Mouse (Mus musculus) stomach, embryonic 14.5 days (tissue): ENCODE results near the gene Prmt8. TPM values are rescaled to one million over a fixed set of nuclear protein-coding genes. Genes with fewer than 3 reads are reported as not detected.
A peak's percentile ranks its signal among the peaks of the same experiment; 100 is the strongest.

Experiments
- ATAC-seq: fragments of 200-750 bp; cut with Nextera tagmentation; 2 replicates; pipeline ENCODE4 v1.8.0; 2017; ENCODE audit warnings: low read depth, moderate TSS enrichment; ENCODE audit not compliant: insufficient number of reproducible peaks, insufficient read depth, low FRiP score
- H3K27ac ChIP-seq: fragments of 300-500 bp; sonication (generic); 2 replicates; pipeline ENCODE4 v1.5.1; 2014; ENCODE audit warnings: mild to moderate bottlenecking, low read length, moderate library complexity, mixed read lengths
- H3K27me3 ChIP-seq: fragments of 300-500 bp; sonication (generic); 2 replicates; pipeline ENCODE4 v1.6.1; 2014; ENCODE audit warnings: low read length, control low read depth, mixed read lengths; ENCODE audit not compliant: control insufficient read depth, insufficient read depth
- H3K36me3 ChIP-seq: fragments of 300-500 bp; sonication (generic); 2 replicates; pipeline ENCODE4 v1.6.1; 2014; ENCODE audit warnings: mild to moderate bottlenecking, control low read depth, low read length, moderate library complexity, mixed read lengths; ENCODE audit not compliant: control insufficient read depth, insufficient read depth
- H3K4me1 ChIP-seq: fragments of 300-500 bp; sonication (generic); 2 replicates; pipeline ENCODE4 v1.6.1; 2014; ENCODE audit warnings: low read length, control low read depth, mixed read lengths; ENCODE audit not compliant: control insufficient read depth, insufficient read depth
- H3K4me2 ChIP-seq: fragments of 300-500 bp; sonication (generic); replicated peaks from 2 replicates; pipeline ENCODE4 v1.6.1; 2014; ENCODE audit warnings: low read depth, low read length, control low read depth
- H3K4me3 ChIP-seq: fragments of 300-500 bp; sonication (generic); 2 replicates; pipeline ENCODE4 v1.5.1; 2014; ENCODE audit warnings: low read depth, low read length, control low read depth
- H3K9ac ChIP-seq: fragments of 300-500 bp; sonication (generic); replicated peaks from 2 replicates; pipeline ENCODE4 v1.6.1; 2014; ENCODE audit warnings: low read depth, mild to moderate bottlenecking, control low read depth, low read length, moderate library complexity, mixed read lengths
- H3K9me3 ChIP-seq: fragments of 300-500 bp; sonication (generic); 2 replicates; pipeline ENCODE4 v1.6.1; 2016; ENCODE audit warnings: low read depth, low read length, control low read depth; ENCODE audit not compliant: control insufficient read depth
- WGBS: fragments of 180-500 bp; shearing (Covaris S2); extraction: QIAGEN DNeasy Blood & Tissue Kit; methylation state at CpG from one replicate; pipeline ENCODE4 v1.1.7; 2014; 5-methylcytosine and 5-hydroxymethylcytosine counted together
- polyA plus RNA-seq: library from polyadenylated mRNA; unstranded; fragments of >200 nt; fragmentation: Nextera tagmentation; extraction: Ambion mirVana; gene quantifications from 2 replicates; pipeline ENCODE4 v1.2.1, GENCODE M21; 2014

Prmt8 gene
- polyA plus RNA-seq, 1 experiment from 2014 or later = 0.13 TPM

DNA sequence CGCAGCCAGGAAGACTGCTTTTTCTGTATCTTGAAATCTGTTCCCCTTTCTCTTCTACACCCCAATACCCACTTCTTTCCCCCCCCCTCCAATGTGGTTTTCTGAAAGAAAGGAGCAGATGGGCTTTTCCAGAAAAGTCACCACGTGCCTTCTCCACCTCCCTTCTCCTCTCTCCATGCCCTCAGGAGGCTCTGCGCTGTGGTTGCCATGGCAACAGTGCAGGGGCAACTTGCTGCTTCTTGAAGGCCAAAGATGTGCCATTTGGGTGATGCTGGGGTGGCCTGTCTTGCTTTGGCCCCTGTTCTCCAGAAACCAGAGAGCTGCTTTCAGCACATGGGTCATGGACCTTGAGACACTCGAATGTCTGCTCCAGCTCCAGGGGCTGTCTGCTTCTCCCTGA lies 100.0 kb downstream of the Prmt8 start:
- H3K4me1 ChIP-seq = no peaks in the 10 kb centered on the region
- no peaks in the 10 kb centered on the region for H3K9me3 ChIP-seq
- no peak overlapping the region for H3K4me3 ChIP-seq
- 65% methylated on average over 4 of the region's 4 CpGs for WGBS
- no peaks in the 10 kb centered on the region for H3K36me3 ChIP-seq
- no peak overlapping the region for H3K9ac ChIP-seq
- H3K4me2 ChIP-seq = no peak overlapping the region
- H3K27me3 ChIP-seq = no peaks in the 10 kb centered on the region
- ATAC-seq = no peak
- no peak overlapping the region for H3K27ac ChIP-seq

DNA sequence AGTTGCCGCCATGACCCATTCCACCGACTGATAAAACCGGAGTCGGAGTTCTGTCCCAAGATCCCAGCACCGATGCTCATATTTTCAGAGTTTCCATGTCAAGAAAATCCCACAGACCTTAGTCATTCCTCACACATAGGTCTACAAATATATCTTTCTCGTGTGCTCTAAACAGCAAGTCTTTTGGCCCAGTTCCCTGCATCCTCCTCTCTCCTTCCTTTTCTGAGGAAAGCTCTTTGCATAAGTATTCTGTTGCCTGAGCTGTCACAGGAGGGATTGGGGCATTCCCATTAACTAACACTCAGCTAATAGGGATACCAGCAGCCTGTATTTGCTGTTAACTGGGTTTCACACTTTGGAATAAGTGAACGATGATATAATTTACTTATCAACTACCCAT lies 106.0 kb downstream of the Prmt8 start:
- Histone ChIP-seq H3K27ac (no peak overlapping the region), H3K36me3 (no peaks in the 10 kb centered on the region), H3K4me2 (no peak overlapping the region), H3K4me1 (no peaks in the 10 kb centered on the region), H3K9me3 (no peaks in the 10 kb centered on the region), H3K9ac (no peak overlapping the region), H3K27me3 (no peaks in the 10 kb centered on the region), H3K4me3 (no peak overlapping the region)
- WGBS = 77% methylated on average over 7 of the region's 7 CpGs
- no peak for ATAC-seq

DNA sequence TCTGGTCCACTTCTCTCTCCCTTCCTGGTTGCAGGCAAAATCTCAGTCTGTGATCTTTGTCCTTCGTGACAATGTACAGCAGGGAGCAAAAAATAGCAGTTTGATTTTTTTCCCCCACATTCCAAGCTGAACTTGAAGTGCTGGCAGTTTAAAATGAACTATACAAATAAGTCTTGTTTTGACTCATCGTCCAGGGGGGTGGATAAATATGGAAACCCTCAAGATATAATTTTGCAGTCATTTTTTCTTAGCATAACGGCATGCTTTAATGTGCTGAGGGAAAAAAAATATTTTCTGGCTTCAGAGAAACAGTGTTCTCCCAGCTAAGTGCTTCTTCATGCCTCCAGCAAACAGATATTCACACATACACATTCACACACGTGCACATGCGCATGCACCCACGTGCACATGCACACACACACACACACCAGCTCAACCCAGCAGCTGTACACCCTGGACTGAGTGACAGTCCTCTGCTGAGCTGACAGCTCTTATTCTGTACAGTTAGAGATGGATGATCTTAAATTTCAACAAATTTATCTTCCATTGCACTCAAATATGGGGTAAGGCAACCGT lies 107.5 kb downstream of the Prmt8 start:
- Histone ChIP-seq H3K4me3 (no peak overlapping the region), H3K4me1 (no peaks in the 10 kb centered on the region), H3K36me3 (no peaks in the 10 kb centered on the region), H3K4me2 (no peak overlapping the region), H3K9ac (no peak overlapping the region), H3K27me3 (no peaks in the 10 kb centered on the region), H3K9me3 (no peaks in the 10 kb centered on the region), H3K27ac (no peak overlapping the region)
- 82% methylated on average over 7 of the region's 7 CpGs for WGBS
- no peak for ATAC-seq

DNA sequence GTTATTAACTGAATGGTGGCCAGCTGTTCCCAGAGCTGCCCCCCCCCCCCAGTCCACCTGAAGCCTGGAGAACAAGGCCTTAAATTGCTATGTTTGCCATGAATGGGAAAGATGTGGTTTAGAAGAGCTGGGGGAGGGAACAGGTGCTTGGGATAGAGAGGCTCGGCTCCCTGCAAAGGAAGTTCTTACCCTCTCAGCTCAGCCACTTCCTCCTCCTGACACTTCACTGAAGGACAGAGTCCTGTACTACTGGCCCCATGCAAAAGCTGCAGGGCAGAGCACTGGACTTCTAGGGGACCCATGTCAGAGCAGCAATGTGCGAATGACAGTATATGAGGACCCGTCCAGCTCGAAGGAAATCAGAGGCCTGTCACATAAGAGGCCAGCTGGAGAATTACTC lies 109.3 kb downstream of the Prmt8 start:
- no peak overlapping the region for H3K4me2 ChIP-seq
- no peak for ATAC-seq
- no peaks in the 10 kb centered on the region for H3K4me1 ChIP-seq
- H3K36me3 ChIP-seq = no peaks in the 10 kb centered on the region
- H3K9ac ChIP-seq = no peak overlapping the region
- 80% methylated on average over 4 of the region's 4 CpGs for WGBS
- no peaks in the 10 kb centered on the region for H3K9me3 ChIP-seq
- H3K27ac ChIP-seq = no peak overlapping the region
- H3K27me3 ChIP-seq = no peaks in the 10 kb centered on the region
- H3K4me3 ChIP-seq = no peak overlapping the region

DNA sequence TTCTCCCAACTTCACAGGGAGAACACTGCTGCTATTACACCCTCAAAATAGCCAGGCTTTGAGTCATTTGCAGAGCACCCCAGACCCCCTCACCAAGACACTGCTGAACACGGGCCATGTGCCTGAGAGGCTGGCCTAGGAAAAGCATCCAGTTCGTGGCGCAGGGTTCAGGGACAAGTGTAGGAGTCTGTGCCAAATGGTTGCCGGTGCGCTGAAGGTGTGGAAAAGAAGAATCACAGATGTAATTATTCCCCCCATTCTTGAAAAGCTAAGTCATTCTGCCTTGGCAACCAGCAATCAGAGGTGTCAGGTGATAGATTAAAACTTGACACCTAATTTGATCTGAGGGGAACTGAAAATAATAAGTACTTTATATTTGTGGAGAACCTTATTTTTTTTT lies 109.8 kb downstream of the Prmt8 start:
- no peak for ATAC-seq
- Histone ChIP-seq H3K9ac (no peak overlapping the region), H3K36me3 (no peaks in the 10 kb centered on the region), H3K4me1 (no peaks in the 10 kb centered on the region), H3K4me3 (no peak overlapping the region), H3K4me2 (no peak overlapping the region), H3K9me3 (no peaks in the 10 kb centered on the region), H3K27ac (no peak overlapping the region), H3K27me3 (no peaks in the 10 kb centered on the region)
- WGBS = 79% methylated on average over 5 of the region's 5 CpGs

DNA sequence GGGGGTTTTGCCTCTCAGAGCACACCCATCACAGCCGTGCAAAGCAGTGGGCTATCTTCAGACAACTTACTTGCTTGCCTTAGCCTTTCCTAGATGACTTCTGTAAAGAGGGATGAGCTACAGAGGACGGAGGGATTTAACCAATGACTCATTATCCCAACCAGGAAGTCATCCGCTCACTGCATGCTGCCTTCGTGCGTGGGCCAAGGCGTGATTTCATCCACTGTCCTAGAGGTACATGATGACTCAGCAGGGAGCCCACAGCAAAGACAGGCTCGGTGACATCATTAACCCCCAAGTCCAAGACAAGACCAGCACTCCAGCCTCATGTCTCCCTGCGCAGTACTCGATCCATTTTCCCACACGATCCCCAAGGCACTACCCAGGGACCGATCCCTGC lies 112.1 kb downstream of the Prmt8 start:
- no peak overlapping the region for H3K4me3 ChIP-seq
- no peaks in the 10 kb centered on the region for H3K27me3 ChIP-seq
- 0 out of 2 replicates have a peak, but pooled peaks cover 3% of the 10 kb centered on the region for H3K9me3 ChIP-seq
- ATAC-seq = no peak
- no peak overlapping the region for H3K9ac ChIP-seq
- H3K4me1 ChIP-seq = no peaks in the 10 kb centered on the region
- no peak overlapping the region for H3K4me2 ChIP-seq
- H3K27ac ChIP-seq = no peak overlapping the region
- no peaks in the 10 kb centered on the region for H3K36me3 ChIP-seq
- 93% methylated on average over 11 of the region's 11 CpGs for WGBS

DNA sequence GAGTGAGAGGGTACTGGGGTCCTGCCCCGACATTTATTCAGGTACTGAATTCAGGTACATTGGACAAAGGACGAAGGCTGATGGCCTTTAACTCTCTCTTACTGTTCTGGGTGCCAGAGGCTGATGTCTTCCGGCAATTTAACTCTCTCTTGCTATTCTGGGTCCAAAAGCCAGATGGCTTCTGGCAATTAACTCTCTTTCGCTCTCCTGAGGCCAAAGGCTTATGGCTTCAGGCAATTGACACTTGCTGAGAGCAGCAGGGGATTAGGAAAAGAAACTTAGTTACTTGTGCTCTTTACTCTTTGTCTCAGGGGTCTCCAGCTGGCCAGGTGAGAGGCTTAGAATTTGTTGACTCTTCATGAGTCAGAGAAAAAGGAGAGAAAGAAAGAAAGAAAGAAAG lies 113.3 kb downstream of the Prmt8 start:
- H3K4me2 ChIP-seq = no peak overlapping the region
- 43% methylated on average over 4 of the region's 4 CpGs for WGBS
- ATAC-seq = no peak

DNA sequence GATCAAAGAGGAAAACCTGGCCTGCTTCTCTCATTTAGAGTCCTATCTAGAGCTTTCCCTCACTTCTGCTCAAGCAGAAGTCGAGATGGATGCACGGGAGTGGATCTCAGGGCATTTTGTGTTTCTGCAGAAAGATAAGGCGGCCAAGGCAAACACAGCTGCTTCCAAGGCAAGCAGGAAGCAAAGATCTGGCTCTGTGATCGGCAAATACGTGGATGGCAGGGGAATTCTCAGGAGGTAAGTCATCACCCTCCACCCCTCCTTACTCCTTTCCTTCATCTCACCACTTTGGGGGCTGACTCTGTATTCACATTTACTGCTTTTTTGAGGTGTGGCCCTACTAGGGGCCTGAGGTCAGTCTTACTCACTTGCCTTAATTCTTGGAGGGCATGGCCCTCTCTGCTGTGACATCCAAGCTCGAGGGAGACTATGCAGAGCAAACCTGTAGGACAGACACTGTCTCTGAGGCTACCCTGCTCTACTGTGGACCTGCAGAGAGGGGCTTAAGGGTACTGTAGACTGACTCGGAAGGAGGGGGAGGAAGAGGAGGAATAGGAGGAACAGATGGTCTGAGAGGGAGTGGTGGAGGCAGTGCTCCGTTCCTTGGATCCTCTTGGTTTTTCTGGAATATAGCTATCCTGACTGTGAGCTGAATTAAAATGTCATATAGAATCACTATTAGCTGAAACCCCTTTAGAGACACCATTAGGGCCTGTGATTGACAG lies 128.0 kb downstream of the Prmt8 start:
- Histone ChIP-seq H3K4me3 (no peak overlapping the region), H3K36me3 (no peaks in the 10 kb centered on the region), H3K4me2 (no peak overlapping the region), H3K27me3 (no peaks in the 10 kb centered on the region), H3K9me3 (no peaks in the 10 kb centered on the region), H3K9ac (no peak overlapping the region), H3K27ac (no peak overlapping the region), H3K4me1 (no peaks in the 10 kb centered on the region; the same call in 1 of the 2 replicates)
- ATAC-seq = 0 out of 2 replicates have a peak, but pooled peaks have one; percentile 21
- 46% methylated on average over 8 of the region's 8 CpGs for WGBS

More for the DNA sequence above, 113.3 kb downstream of the Prmt8 start:
- no peak overlapping the region for H3K4me3 ChIP-seq
- H3K9me3 ChIP-seq = 0 out of 2 replicates have a peak, but pooled peaks cover 3% of the 10 kb centered on the region
- no peak overlapping the region for H3K27ac ChIP-seq
- no peaks in the 10 kb centered on the region for H3K4me1 ChIP-seq
- H3K9ac ChIP-seq = no peak overlapping the region
- no peaks in the 10 kb centered on the region for H3K27me3 ChIP-seq
- no peaks in the 10 kb centered on the region for H3K36me3 ChIP-seq
